Mouse (Mus musculus): ENCODE measurements at regions not wholly inside any gene's neighbourhood (a gene's known extent, or its start where the extent isn't known, plus 50 kb on each side); places are given as distances from the start of the nearest gene placed in this dataset.

GRCm38 (mm10) chr14:105532168-105532745, 273.9 kb downstream of the Ndfip2 start:
- in situ Hi-C loops (cut with MboI; ENCODE audit: low pct_unique_long_range_greater_than_20kb in 1 of 2, low sequenced_read_pairs in 2 of 2, unreplicated experiment in 1 of 2) = no loop called here

- in situ Hi-C loops (cut with MboI; ENCODE audit: low pct_unique_long_range_greater_than_20kb in 1 of 2, low sequenced_read_pairs in 2 of 2, unreplicated experiment in 1 of 2) = no loop called here
Observed at GRCm38 (mm10) chr14:105528107-105528506, 269.7 kb downstream of the Ndfip2 start.

GRCm38 (mm10) chr14:105523849-105524248, 265.5 kb downstream of the Ndfip2 start:
- in situ Hi-C loops (cut with MboI; ENCODE audit: low pct_unique_long_range_greater_than_20kb in 1 of 2, low sequenced_read_pairs in 2 of 2, unreplicated experiment in 1 of 2) = no loop called here

GRCm38 (mm10) chr14:105522279-105522678, 263.9 kb downstream of the Ndfip2 start:
- in situ Hi-C loops (cut with MboI; ENCODE audit: low pct_unique_long_range_greater_than_20kb in 1 of 2, low sequenced_read_pairs in 2 of 2, unreplicated experiment in 1 of 2) = no loop called here

GRCm38 (mm10) chr14:105518706-105519105, 260.3 kb downstream of the Ndfip2 start:
- in situ Hi-C loops (cut with MboI; ENCODE audit: low pct_unique_long_range_greater_than_20kb in 1 of 2, low sequenced_read_pairs in 2 of 2, unreplicated experiment in 1 of 2) = no loop called here

- in situ Hi-C loops (cut with MboI; ENCODE audit: low pct_unique_long_range_greater_than_20kb in 1 of 2, low sequenced_read_pairs in 2 of 2, unreplicated experiment in 1 of 2) = no loop called here
Observed at GRCm38 (mm10) chr14:105514413-105514812, 256.0 kb downstream of the Ndfip2 start.

GRCm38 (mm10) chr14:105512914-105513677, 254.7 kb downstream of the Ndfip2 start:
- in situ Hi-C loops (cut with MboI; ENCODE audit: low pct_unique_long_range_greater_than_20kb in 1 of 2, low sequenced_read_pairs in 2 of 2, unreplicated experiment in 1 of 2) = no loop called here

GRCm38 (mm10) chr14:105511826-105512225, 253.5 kb downstream of the Ndfip2 start:
- in situ Hi-C loops (cut with MboI; ENCODE audit: low pct_unique_long_range_greater_than_20kb in 1 of 2, low sequenced_read_pairs in 2 of 2, unreplicated experiment in 1 of 2) = no loop called here

- in situ Hi-C loops (cut with MboI; ENCODE audit: low pct_unique_long_range_greater_than_20kb in 1 of 2, low sequenced_read_pairs in 2 of 2, unreplicated experiment in 1 of 2) = no loop called here
Observed at GRCm38 (mm10) chr14:105511135-105511534, 252.8 kb downstream of the Ndfip2 start.

- in situ Hi-C loops (cut with MboI; ENCODE audit: low pct_unique_long_range_greater_than_20kb in 1 of 2, low sequenced_read_pairs in 2 of 2, unreplicated experiment in 1 of 2) = no loop called here
Observed at GRCm38 (mm10) chr14:105505261-105505660, 246.9 kb downstream of the Ndfip2 start.

GRCm38 (mm10) chr14:105504376-105504775, 246.0 kb downstream of the Ndfip2 start:
- in situ Hi-C loops (cut with MboI; ENCODE audit: low pct_unique_long_range_greater_than_20kb in 1 of 2, low sequenced_read_pairs in 2 of 2, unreplicated experiment in 1 of 2) = no loop called here

GRCm38 (mm10) chr14:105503806-105504205, 245.4 kb downstream of the Ndfip2 start:
- in situ Hi-C loops (cut with MboI; ENCODE audit: low pct_unique_long_range_greater_than_20kb in 1 of 2, low sequenced_read_pairs in 2 of 2, unreplicated experiment in 1 of 2) = no loop called here

- in situ Hi-C loops (cut with MboI; ENCODE audit: low pct_unique_long_range_greater_than_20kb in 1 of 2, low sequenced_read_pairs in 2 of 2, unreplicated experiment in 1 of 2) = no loop called here
Observed at GRCm38 (mm10) chr14:105502633-105502975, 244.2 kb downstream of the Ndfip2 start.

- in situ Hi-C loops (cut with MboI; ENCODE audit: low pct_unique_long_range_greater_than_20kb in 1 of 2, low sequenced_read_pairs in 2 of 2, unreplicated experiment in 1 of 2) = no loop called here
Observed at GRCm38 (mm10) chr14:105501792-105502632, 243.6 kb downstream of the Ndfip2 start.

- in situ Hi-C loops (cut with MboI; ENCODE audit: low pct_unique_long_range_greater_than_20kb in 1 of 2, low sequenced_read_pairs in 2 of 2, unreplicated experiment in 1 of 2) = no loop called here
Observed at GRCm38 (mm10) chr14:105500966-105501741, 242.8 kb downstream of the Ndfip2 start.

- in situ Hi-C loops (cut with MboI; ENCODE audit: low pct_unique_long_range_greater_than_20kb in 1 of 2, low sequenced_read_pairs in 2 of 2, unreplicated experiment in 1 of 2) = no loop called here
Observed at GRCm38 (mm10) chr14:105499319-105499895, 241.0 kb downstream of the Ndfip2 start.

GRCm38 (mm10) chr14:105498155-105498906, 240.0 kb downstream of the Ndfip2 start:
- in situ Hi-C loops (cut with MboI; ENCODE audit: low pct_unique_long_range_greater_than_20kb in 1 of 2, low sequenced_read_pairs in 2 of 2, unreplicated experiment in 1 of 2) = no loop called here

- in situ Hi-C loops (cut with MboI; ENCODE audit: low pct_unique_long_range_greater_than_20kb in 1 of 2, low sequenced_read_pairs in 2 of 2, unreplicated experiment in 1 of 2) = no loop called here
Observed at GRCm38 (mm10) chr14:105495161-105495560, 236.8 kb downstream of the Ndfip2 start.

Measured in mouse embryonic stem cell (cell line).